In genomic region chr16:36199226-36199625, GRCm38 (mm10) we compare ENCODE assay signal across 15 mouse cellular contexts. TPM values are rescaled to one million over a fixed set of nuclear protein-coding genes. Genes with fewer than 3 reads are reported as not detected.
DNase-seq lines count a peak whose midpoint lies in the region; ATAC-seq and TF ChIP-seq lines count a peak whose summit lies in the region.
"Had no signal": no experiment of that assay in that cellular context is flagged by ENCODE, and none has a peak within 500 bp of the region (broad histone marks: within the 10 kb centered on the region; RNA-seq: fewer than 3 reads in every experiment).

No protein-coding gene starts in this region.

- no peak for ATAC-seq in midbrain, postnatal 0 days (ENCODE audit: low FRiP score)
- no peak for ATAC-seq in forebrain, embryonic 15.5 days (replicated peaks)
- ATAC-seq in midbrain, embryonic 12.5 days (ENCODE audit: low FRiP score, low read depth): no peak
- ATAC-seq in kidney, embryonic 14.5 days (ENCODE audit: low FRiP score, low TSS enrichment): no peak

- 64% methylated on average over 19 of the region's 19 CpGs for WGBS in midbrain, embryonic 10.5 days
- 42% methylated on average over 18 of the region's 19 CpGs for WGBS in midbrain, postnatal 0 days
- 44% methylated on average over 19 of the region's 19 CpGs for WGBS in forebrain, embryonic 15.5 days
- 55% methylated on average over 19 of the region's 19 CpGs for WGBS in midbrain, embryonic 12.5 days
- WGBS in kidney, embryonic 14.5 days: 56% methylated on average over 19 of the region's 19 CpGs

- H3K27me3 ChIP-seq in midbrain, embryonic 10.5 days (ENCODE audit: low read depth, poor library complexity, severe bottlenecking): no peaks in the 10 kb centered on the region
- no peaks in the 10 kb centered on the region for H3K27me3 ChIP-seq in midbrain, postnatal 0 days (ENCODE audit: insufficient read depth, low read length)
- no peaks in the 10 kb centered on the region for H3K27me3 ChIP-seq in forebrain, embryonic 15.5 days
- H3K27me3 ChIP-seq in midbrain, embryonic 12.5 days: no peaks in the 10 kb centered on the region
- H3K27me3 ChIP-seq in kidney, embryonic 14.5 days (ENCODE audit: control insufficient read depth, insufficient read depth, low read length): no peaks in the 10 kb centered on the region
- H3K27me3 ChIP-seq: limb, embryonic 12.5 days had no signal

- no peaks in the 10 kb centered on the region for H3K9me3 ChIP-seq in midbrain, embryonic 10.5 days (replicated peaks)
- no peaks in the 10 kb centered on the region for H3K9me3 ChIP-seq in midbrain, postnatal 0 days (ENCODE audit: low read length)
- H3K9me3 ChIP-seq in forebrain, embryonic 15.5 days: no peaks in the 10 kb centered on the region
- no peaks in the 10 kb centered on the region for H3K9me3 ChIP-seq in midbrain, embryonic 12.5 days
- no peaks in the 10 kb centered on the region for H3K9me3 ChIP-seq in kidney, embryonic 14.5 days (ENCODE audit: control insufficient read depth, low read length)
- H3K9me3 ChIP-seq: limb, embryonic 12.5 days had no signal

- DNase-seq in midbrain, embryonic 10.5 days (ENCODE audit: low spot score): peak; percentile 11
- no peak for DNase-seq in midbrain, postnatal 0 days (ENCODE audit: low spot score)
- DNase-seq in layer of hippocampus, adult 18-20 months (ENCODE audit: low spot score in 2 of 2): no peak
- DNase-seq in urinary bladder, postnatal 25 days (ENCODE audit: low spot score): no peak
- DNase-seq: cerebellum, adult 18-20 months; heart, adult 18-20 months; kidney, adult 8-10 months; lung, adult 18-20 months; thymus, adult 18-20 months had no signal

- 0 out of 2 replicates have a peak overlapping the region, but pooled peaks have one; percentile 18 for H3K4me3 ChIP-seq in midbrain, embryonic 10.5 days
- no peak overlapping the region for H3K4me3 ChIP-seq in midbrain, postnatal 0 days (ENCODE audit: low read depth, low read length)
- H3K4me3 ChIP-seq in forebrain, embryonic 15.5 days: no peak overlapping the region
- H3K4me3 ChIP-seq in midbrain, embryonic 12.5 days: no peak overlapping the region
- H3K4me3 ChIP-seq in kidney, embryonic 14.5 days (ENCODE audit: low read length): no peak overlapping the region
- H3K4me3 ChIP-seq: limb, embryonic 12.5 days had no signal

- H3K27ac ChIP-seq in midbrain, embryonic 10.5 days (replicated peaks): no peak overlapping the region; the same call in 1 of the 2 replicates
- H3K27ac ChIP-seq in midbrain, postnatal 0 days (ENCODE audit: low read depth, low read length): no peak overlapping the region
- no peak overlapping the region for H3K27ac ChIP-seq in forebrain, embryonic 15.5 days (replicated peaks)
- H3K27ac ChIP-seq in midbrain, embryonic 12.5 days (replicated peaks): no peak overlapping the region
- no peak overlapping the region for H3K27ac ChIP-seq in kidney, embryonic 14.5 days (ENCODE audit: low read depth, low read length)
- H3K27ac ChIP-seq: limb, embryonic 12.5 days; macrophage had no signal

- peaks cover 4% of the 10 kb centered on the region; the same call in 1 of the 2 replicates for H3K4me1 ChIP-seq in midbrain, embryonic 10.5 days
- H3K4me1 ChIP-seq in midbrain, postnatal 0 days (ENCODE audit: insufficient read depth, low read length): no peaks in the 10 kb centered on the region
- no peaks in the 10 kb centered on the region for H3K4me1 ChIP-seq in forebrain, embryonic 15.5 days
- H3K4me1 ChIP-seq in midbrain, embryonic 12.5 days: no peaks in the 10 kb centered on the region
- H3K4me1 ChIP-seq in kidney, embryonic 14.5 days (ENCODE audit: control insufficient read depth, insufficient read depth, low read length): no peaks in the 10 kb centered on the region
- H3K4me1 ChIP-seq: limb, embryonic 12.5 days had no signal

- H3K36me3 ChIP-seq in midbrain, embryonic 10.5 days: no peaks in the 10 kb centered on the region
- H3K36me3 ChIP-seq in midbrain, postnatal 0 days (ENCODE audit: insufficient read depth, low read length): no peaks in the 10 kb centered on the region
- no peaks in the 10 kb centered on the region for H3K36me3 ChIP-seq in forebrain, embryonic 15.5 days
- H3K36me3 ChIP-seq in midbrain, embryonic 12.5 days: no peaks in the 10 kb centered on the region
- H3K36me3 ChIP-seq in kidney, embryonic 14.5 days (ENCODE audit: control insufficient read depth, insufficient read depth, low read length): no peaks in the 10 kb centered on the region
- H3K36me3 ChIP-seq: limb, embryonic 12.5 days had no signal

- TF ChIP-seq CTCF in midbrain, postnatal 0 days (IDR thresholded peaks at IDR 0.05): no peak

- no peak overlapping the region for H3K4me2 ChIP-seq in midbrain, postnatal 0 days (ENCODE audit: low read depth, low read length, poor library complexity, severe bottlenecking)
- peak overlapping the region; percentile 11; the same call in 1 of the 2 replicates for H3K4me2 ChIP-seq in forebrain, embryonic 15.5 days (replicated peaks)
- H3K4me2 ChIP-seq in midbrain, embryonic 12.5 days (replicated peaks): peak overlapping the region; percentile 26; the same call in 1 of the 2 replicates
- H3K4me2 ChIP-seq in kidney, embryonic 14.5 days (replicated peaks; ENCODE audit: low read depth, low read length): no peak overlapping the region
- H3K4me2 ChIP-seq: limb, embryonic 12.5 days had no signal

- H3K9ac ChIP-seq in midbrain, postnatal 0 days (replicated peaks; ENCODE audit: low read length, poor library complexity, severe bottlenecking): no peak overlapping the region
- no peak overlapping the region for H3K9ac ChIP-seq in forebrain, embryonic 15.5 days (replicated peaks)
- H3K9ac ChIP-seq in midbrain, embryonic 12.5 days (replicated peaks): no peak overlapping the region
- no peak overlapping the region for H3K9ac ChIP-seq in kidney, embryonic 14.5 days (ENCODE audit: low read depth, low read length)
- H3K9ac ChIP-seq: limb, embryonic 12.5 days had no signal

RNA-seq across cellular contexts. Expression of gene Gm5416, which starts 11.0 kb away (rescaled TPM):
- not detected in 2 replicates for polyA plus RNA-seq in midbrain, embryonic 10.5 days (2016; fragmentation: Nextera tagmentation; extraction: Ambion mirVana)
- total RNA-seq in midbrain, postnatal 0 days (2014; rRNA removed): not detected in 2 replicates
- not detected in 2 replicates for polyA plus RNA-seq in midbrain, postnatal 0 days (2015; fragmentation: Nextera tagmentation; extraction: Ambion mirVana)
- not detected in 2 replicates for polyA plus RNA-seq in forebrain, embryonic 15.5 days (2015; fragmentation: Nextera tagmentation; extraction: Ambion mirVana)
- not detected in 2 replicates for polyA plus RNA-seq in midbrain, embryonic 12.5 days (2016; fragmentation: Nextera tagmentation; extraction: Ambion mirVana)
- total RNA-seq in layer of hippocampus, adult 18-20 months (2021): not detected
- not detected in 2 replicates for polyA plus RNA-seq in kidney, embryonic 14.5 days (2014; fragmentation: Nextera tagmentation; extraction: Ambion mirVana)
- total RNA-seq: heart, adult 18-20 months; heart, postnatal 25 days had no signal
- polyA plus RNA-seq: limb, embryonic 12.5 days; macrophage had no signal

RNA-seq across cellular contexts. Expression of gene Gm5483, which starts 15.2 kb away (rescaled TPM):
- polyA plus RNA-seq in midbrain, embryonic 10.5 days (2016; fragmentation: Nextera tagmentation; extraction: Ambion mirVana): not detected in 2 replicates
- not detected in 2 replicates for total RNA-seq in midbrain, postnatal 0 days (2014; rRNA removed)
- polyA plus RNA-seq in midbrain, postnatal 0 days (2015; fragmentation: Nextera tagmentation; extraction: Ambion mirVana): 0.48 and 1.0 TPM in 2 replicates
- polyA plus RNA-seq in forebrain, embryonic 15.5 days (2015; fragmentation: Nextera tagmentation; extraction: Ambion mirVana): 0.50 and 0.54 TPM in 2 replicates
- polyA plus RNA-seq in midbrain, embryonic 12.5 days (2016; fragmentation: Nextera tagmentation; extraction: Ambion mirVana): 1.5 and 2.0 TPM in 2 replicates
- total RNA-seq in layer of hippocampus, adult 18-20 months (2021): not detected
- polyA plus RNA-seq in kidney, embryonic 14.5 days (2014; fragmentation: Nextera tagmentation; extraction: Ambion mirVana): not detected in 2 replicates
- total RNA-seq: heart, adult 18-20 months; heart, postnatal 25 days had no signal
- polyA plus RNA-seq: macrophage had no signal

RNA-seq across cellular contexts. Expression of gene 2010005H15Rik, which starts 22.0 kb away (rescaled TPM):
- not detected in 2 replicates for polyA plus RNA-seq in midbrain, embryonic 10.5 days (2016; fragmentation: Nextera tagmentation; extraction: Ambion mirVana)
- total RNA-seq in midbrain, postnatal 0 days (2014; rRNA removed): not detected in 2 replicates
- not detected in 2 replicates for polyA plus RNA-seq in midbrain, postnatal 0 days (2015; fragmentation: Nextera tagmentation; extraction: Ambion mirVana)
- polyA plus RNA-seq in forebrain, embryonic 15.5 days (2015; fragmentation: Nextera tagmentation; extraction: Ambion mirVana): not detected in 2 replicates
- not detected in 2 replicates for polyA plus RNA-seq in midbrain, embryonic 12.5 days (2016; fragmentation: Nextera tagmentation; extraction: Ambion mirVana)
- not detected for total RNA-seq in layer of hippocampus, adult 18-20 months (2021)
- polyA plus RNA-seq in kidney, embryonic 14.5 days (2014; fragmentation: Nextera tagmentation; extraction: Ambion mirVana): not detected in 2 replicates
- total RNA-seq: heart, adult 18-20 months; heart, postnatal 25 days had no signal
- polyA plus RNA-seq: limb, embryonic 12.5 days; macrophage had no signal

RNA-seq across cellular contexts. Expression of gene Stfa2l1, which starts 42.6 kb away (rescaled TPM):
- not detected in 2 replicates for polyA plus RNA-seq in midbrain, embryonic 10.5 days (2016; fragmentation: Nextera tagmentation; extraction: Ambion mirVana)
- total RNA-seq in midbrain, postnatal 0 days (2014; rRNA removed): not detected in 2 replicates
- polyA plus RNA-seq in midbrain, postnatal 0 days (2015; fragmentation: Nextera tagmentation; extraction: Ambion mirVana): 0.58 TPM in 1 of 2 replicates, not detected in the other
- polyA plus RNA-seq in forebrain, embryonic 15.5 days (2015; fragmentation: Nextera tagmentation; extraction: Ambion mirVana): not detected in 2 replicates
- polyA plus RNA-seq in midbrain, embryonic 12.5 days (2016; fragmentation: Nextera tagmentation; extraction: Ambion mirVana): not detected in 2 replicates
- total RNA-seq in layer of hippocampus, adult 18-20 months (2021): not detected
- polyA plus RNA-seq in kidney, embryonic 14.5 days (2014; fragmentation: Nextera tagmentation; extraction: Ambion mirVana): not detected in 2 replicates
- total RNA-seq: heart, adult 18-20 months; heart, postnatal 25 days had no signal
- polyA plus RNA-seq: limb, embryonic 12.5 days had no signal

Comparison
In these comparisons a context has a peak if more than half of its experiments do, and no peak if none do; other contexts are left out.
1. H3K4me2 ChIP-seq: peak in forebrain, embryonic 15.5 days (single experiment) and midbrain, embryonic 12.5 days (single experiment); none in midbrain, postnatal 0 days (single experiment) and kidney, embryonic 14.5 days (single experiment).